Mouse (Mus musculus) layer of hippocampus, adult 2 months (tissue): Measurements from ENCODE around the gene Qk. TPM values are rescaled to one million over a fixed set of nuclear protein-coding genes. Genes with fewer than 3 reads are reported as not detected.
A peak's percentile ranks its signal among the peaks of the same experiment; 100 is the strongest.

Source experiments
- DNase-seq, 2 experiments: peaks; one replicate each; pipeline ENCODE4 v3.0.0; 2022; ENCODE audit warnings: low spot score in 2 of 2
- H3K27ac ChIP-seq: fragments of 200-600 bp; 2 replicates; pipeline ENCODE4 v1.8.1; 2022
- H3K4me3 ChIP-seq: fragments of 200-600 bp; 2 replicates; pipeline ENCODE4 v1.8.1; 2022; ENCODE audit warnings: mild to moderate bottlenecking
- CTCF ChIP-seq: fragments of 200-600 bp; conservative IDR thresholded peaks from 2 replicates; pipeline ENCODE4 v1.8.1; 2022; ENCODE audit warnings: antibody characterized with exemption, mild to moderate bottlenecking, moderate library complexity
- total RNA-seq, 2 experiments: library from RNA; stranded (reverse); gene quantifications; 2 replicates each; pipeline ENCODE4 v1.2.3; 2021

Gene Qk
- total RNA-seq, 2 experiments from 2014 or later: 364 to 385 TPM

DNA sequence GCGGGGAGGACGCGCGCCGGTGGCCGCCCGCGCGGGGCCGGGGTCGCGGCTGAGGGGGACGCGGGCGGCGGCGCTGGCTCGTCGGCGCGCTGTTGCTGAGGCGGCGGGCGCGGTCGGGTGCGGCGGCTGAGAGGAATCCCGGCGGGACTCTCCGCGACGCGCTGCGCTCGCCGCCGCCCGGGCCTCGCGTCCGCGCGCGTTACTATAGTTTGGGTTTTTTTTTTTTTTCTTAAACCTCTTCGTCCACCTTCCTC, 296 bp downstream of the Qk start:
- DNase-seq: no peak
- H3K4me3 ChIP-seq: peak overlapping the region; percentile 73
- H3K27ac ChIP-seq: peak overlapping the region; percentile 100
- no peak for TF ChIP-seq CTCF

DNA sequence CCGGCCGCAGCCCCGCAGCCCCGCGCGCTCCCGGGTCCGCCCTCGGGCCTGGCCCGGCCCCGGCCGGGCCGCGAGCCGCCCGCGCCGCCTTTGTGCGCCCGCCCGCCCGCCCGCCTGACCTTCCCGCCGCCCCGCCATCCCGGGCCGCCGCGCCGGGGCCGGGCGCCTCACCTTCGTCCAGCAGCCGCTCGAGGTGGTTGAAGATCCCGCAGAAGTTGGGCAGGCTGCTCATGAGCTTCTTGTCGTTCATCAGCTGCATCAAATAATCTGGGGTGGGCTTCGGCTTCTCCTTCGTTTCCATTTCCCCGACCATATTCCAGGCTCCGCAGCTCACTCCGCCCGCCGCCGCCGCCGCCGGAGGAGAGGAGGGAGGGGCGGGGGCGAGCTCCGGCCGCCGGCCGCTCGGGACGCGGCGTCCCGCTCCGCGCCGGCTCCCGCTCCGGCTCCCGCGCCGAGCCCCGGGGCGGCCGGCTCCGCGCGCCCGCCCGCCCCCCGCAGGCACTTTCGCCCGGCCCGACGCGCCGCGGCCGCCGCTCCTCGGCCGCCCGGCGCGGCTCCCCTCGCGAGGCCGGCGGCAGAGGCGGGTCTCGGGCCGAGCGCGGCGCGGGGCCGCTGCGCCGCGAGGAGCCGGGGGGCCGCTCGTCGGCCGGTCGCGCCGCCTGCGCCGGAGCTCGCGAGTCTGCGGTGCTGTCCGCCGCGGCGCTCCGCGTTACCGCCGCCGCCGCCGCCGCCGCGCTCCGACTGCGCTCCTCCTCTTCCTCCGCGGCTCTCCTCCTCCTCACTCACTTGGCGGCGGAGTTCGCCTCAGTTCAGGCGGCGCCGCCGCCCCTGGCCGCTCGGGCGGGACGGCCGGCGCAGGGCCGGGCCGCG, 858 bp downstream of the Qk start:
- Histone ChIP-seq H3K4me3 (peak overlapping the region; percentile 88), H3K27ac (peak overlapping the region; percentile 98)
- DNase-seq: peak; percentile 74 to 76
- TF ChIP-seq CTCF: no peak

DNA sequence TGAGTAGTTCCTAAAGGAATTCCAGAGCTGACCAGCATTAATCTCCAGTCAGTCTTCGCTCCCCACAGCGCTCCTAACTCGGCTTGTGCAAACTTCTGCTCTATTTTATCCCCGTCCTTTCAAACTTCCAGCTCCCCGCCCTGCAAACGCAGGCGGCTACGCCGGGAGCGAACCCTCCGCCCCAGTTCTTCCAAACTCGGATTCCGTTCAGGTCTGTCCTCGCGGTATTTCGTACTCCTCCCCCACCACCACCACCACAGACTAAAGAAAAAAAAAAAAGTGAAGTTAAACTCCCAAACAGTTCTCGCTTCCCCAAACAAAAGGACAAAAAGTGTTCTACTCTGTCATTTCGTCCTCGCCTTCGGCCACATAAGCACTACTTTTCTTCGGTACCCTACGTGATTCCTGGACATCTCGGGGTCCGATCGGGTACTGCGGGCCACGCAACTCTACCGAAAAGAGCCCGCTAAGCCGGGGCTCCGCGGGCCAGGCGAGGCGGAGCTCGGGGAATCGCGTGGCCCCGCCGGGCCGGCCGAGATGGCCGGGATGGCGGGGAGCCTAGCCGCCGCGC, 1.6 kb downstream of the Qk start:
- Histone ChIP-seq H3K27ac (peak overlapping the region; percentile 98), H3K4me3 (peak overlapping the region; percentile 88)
- no peak for DNase-seq
- TF ChIP-seq CTCF: no peak

DNA sequence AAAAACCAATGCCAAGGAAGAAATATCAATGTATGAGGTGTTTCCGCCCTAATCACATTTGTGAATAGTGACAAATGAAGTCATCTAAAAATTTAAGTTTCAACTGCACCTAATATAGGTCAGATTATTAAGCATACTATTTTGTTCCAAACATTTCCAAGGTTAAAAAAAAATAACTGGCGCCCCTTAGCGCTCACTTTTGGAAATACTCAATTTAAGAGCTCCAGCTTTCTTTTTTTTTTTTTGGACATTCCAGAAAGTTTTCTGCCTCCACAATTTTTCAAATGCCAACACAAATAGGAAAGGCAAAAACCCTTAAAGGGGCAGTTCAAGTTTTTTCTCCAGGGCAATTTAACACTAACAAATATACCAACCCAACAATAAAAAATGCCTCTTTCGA, 2.5 kb downstream of the Qk start:
- peak; percentile 84 for TF ChIP-seq CTCF
- peak overlapping the region; percentile 88 for H3K4me3 ChIP-seq
- peak overlapping the region; percentile 98 for H3K27ac ChIP-seq
- peak; percentile 63 to 73 for DNase-seq

DNA sequence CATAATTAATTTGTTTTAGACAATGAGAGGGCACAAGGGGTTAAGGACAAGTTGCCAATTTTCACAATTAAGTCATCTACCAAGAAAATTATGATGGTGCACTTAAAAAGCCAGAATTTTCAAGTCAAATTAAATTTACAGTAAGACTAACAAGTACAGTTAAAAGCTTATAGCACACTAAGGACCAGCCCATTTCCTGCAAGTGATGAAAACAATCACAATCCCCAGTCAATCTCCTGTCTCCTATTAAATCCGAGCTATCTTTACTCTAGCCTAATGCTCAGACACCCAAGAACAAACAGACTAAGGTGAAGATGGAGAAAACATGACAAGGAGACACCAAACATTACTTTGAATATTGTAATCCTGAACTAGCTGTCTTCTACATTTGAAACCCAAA, 3.2 kb downstream of the Qk start:
- H3K27ac ChIP-seq: peak overlapping the region; percentile 98
- no peak for DNase-seq
- no peak for TF ChIP-seq CTCF
- H3K4me3 ChIP-seq: peak overlapping the region; percentile 88

DNA sequence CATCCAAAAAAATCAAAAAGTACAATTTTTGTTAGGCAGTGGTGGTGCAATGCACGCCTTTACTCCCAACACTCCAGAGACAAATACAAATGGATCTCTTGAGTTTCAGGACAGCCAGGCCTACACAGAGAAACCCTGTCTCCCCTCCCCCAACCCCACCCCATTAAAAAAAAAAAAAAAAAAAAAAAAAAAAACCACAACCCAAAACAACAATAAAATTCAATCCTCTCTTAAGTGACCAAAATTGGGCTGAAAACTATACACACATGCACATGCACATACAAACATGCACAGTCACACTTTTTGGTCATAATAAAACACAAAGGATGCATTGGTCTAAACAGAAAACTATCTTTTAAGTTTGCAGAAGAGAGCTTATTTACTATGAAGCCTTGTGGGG, 9.6 kb downstream of the Qk start:
- no peak for DNase-seq
- Histone ChIP-seq H3K27ac (no peak overlapping the region), H3K4me3 (peak overlapping the region; percentile 88)
- TF ChIP-seq CTCF: no peak

DNA sequence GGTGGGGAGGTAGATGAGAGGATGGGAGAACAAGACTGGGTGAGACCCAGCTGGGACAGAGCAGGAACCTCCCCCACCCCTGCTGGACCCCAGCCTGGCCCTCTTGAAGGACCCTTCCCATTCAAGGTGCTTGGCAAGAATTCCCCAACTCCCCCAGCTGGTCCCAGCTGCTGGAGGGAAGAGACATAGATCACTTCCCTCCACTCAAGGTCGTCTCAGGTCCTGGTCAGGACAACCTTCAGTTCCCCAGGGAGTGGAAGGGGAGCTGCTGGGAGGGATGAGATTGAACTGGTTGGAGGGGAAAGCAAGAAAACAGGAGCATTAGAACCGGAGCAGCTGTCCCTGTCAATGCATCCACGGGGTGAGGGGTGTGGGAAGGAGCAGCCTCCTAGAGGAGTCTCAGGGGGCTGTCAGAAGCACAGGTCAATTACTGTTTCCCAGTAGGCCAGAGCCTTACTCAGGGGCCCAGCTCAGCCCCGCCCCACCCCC, 10.5 kb downstream of the Qk start:
- no peak for TF ChIP-seq CTCF
- H3K27ac ChIP-seq: peak overlapping the region; percentile 49

DNA sequence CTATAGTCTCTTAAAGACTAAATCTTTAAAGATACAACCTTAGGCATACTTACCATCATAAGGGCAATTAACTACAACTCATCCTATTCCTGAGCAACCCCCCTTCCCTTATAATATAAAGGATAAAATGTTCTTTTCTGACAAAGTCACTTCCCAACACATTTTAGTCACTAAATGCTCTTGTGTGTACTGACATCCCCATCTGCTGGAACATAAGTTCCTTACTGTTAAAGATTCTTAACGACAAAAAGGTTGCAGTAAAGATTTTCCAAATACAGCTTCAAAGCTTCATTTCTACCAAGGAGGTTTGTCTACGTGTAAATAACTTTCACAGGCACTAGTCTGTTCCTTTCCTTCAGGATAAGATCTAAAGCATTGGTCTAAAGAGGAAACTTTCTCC, 13.2 kb downstream of the Qk start:
- H3K27ac ChIP-seq: peak overlapping the region; percentile 1; the same call in 1 of the 2 replicates
- peak; percentile 63 for TF ChIP-seq CTCF
- peak overlapping the region; percentile 22; the same call in 1 of the 2 replicates for H3K4me3 ChIP-seq
- DNase-seq: no peak

More for the DNA sequence above, 10.5 kb downstream of the Qk start:
- DNase-seq: no peak
- peak overlapping the region; percentile 88 for H3K4me3 ChIP-seq

DNA sequence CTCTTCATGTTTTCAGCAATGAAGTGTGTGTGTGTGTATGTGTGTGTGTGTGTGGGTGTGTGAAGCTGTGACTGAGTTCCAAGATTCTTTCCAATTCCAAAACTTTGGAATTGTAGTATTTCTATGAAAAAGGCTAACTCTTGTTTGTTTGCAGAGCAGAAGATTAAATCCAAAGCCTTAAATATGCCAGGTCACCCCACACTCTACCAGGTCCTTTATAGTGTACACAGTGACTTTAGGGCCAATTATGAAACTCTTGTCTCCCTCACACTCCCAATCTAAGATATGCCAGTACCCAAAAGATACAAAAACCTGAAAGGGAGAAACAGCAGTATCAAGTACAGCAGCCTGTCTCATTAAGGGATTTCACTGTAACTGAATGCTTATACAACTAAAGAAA, 15.7 kb downstream of the Qk start:
- Histone ChIP-seq H3K4me3 (peak overlapping the region; percentile 7; the same call in 1 of the 2 replicates), H3K27ac (peak overlapping the region; percentile 43)
- DNase-seq: no peak
- no peak for TF ChIP-seq CTCF

DNA sequence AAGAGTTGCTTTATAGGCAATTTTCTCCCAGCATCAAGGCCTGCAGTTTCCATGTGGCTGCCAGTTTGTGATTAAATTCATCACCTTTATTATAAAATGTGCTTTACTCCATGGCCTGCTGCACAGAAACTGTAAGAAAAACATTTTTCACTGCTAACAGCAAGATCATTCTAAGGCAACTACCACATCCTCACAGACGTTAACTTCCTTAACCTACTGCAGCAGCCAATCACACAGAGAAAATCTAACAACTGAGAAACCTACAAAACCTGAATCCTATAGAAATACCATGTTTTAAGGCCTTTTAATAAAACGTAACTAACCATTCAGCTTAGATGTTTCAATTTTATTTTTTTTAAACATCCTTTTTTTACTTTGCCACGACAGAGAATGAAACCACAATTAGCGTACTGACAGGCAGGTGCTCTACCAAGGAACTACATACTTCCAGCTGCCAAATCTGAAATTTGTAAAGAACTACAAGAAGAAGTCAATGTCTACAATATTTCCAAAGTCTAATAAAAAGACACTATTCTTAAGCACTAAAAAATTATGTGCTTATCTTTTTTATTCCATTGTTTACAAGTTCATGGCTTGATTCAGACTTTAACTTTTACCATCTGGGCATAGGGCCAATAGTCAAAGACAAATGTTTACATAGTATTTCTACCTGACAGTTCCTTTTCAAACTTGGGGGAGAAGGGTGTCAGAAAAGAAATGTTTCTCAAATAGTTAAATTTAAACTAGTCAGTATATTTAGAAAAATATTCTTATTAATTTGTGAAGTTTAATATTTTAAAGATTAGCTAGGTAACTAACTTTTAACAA, 18.5 kb downstream of the Qk start:
- Histone ChIP-seq H3K27ac (peak overlapping the region; percentile 9; the same call in 1 of the 2 replicates), H3K4me3 (0 out of 2 replicates have a peak overlapping the region, but pooled peaks have one; percentile 3)
- TF ChIP-seq CTCF: no peak
- DNase-seq: no peak

DNA sequence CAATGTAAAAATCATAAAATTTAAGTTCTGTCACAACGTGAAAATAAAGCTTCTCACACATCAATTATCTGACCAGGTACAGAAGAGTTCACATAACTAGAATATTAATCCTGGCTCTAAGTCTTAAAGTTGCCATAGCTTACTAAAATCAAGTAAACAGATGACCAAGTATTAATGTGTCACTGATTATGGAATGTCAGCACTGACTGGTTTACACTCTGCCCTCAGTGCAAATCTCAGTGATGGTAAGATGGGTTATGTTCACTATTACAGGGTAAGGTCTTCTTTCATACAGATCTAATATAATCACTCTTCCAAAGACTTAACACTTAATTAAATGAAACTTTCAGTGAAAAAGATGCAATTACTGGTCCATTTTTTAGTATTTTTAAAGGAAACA, 20.3 kb downstream of the Qk start:
- DNase-seq: no peak
- no peak overlapping the region for H3K4me3 ChIP-seq
- no peak for TF ChIP-seq CTCF
- H3K27ac ChIP-seq: no peak overlapping the region

DNA sequence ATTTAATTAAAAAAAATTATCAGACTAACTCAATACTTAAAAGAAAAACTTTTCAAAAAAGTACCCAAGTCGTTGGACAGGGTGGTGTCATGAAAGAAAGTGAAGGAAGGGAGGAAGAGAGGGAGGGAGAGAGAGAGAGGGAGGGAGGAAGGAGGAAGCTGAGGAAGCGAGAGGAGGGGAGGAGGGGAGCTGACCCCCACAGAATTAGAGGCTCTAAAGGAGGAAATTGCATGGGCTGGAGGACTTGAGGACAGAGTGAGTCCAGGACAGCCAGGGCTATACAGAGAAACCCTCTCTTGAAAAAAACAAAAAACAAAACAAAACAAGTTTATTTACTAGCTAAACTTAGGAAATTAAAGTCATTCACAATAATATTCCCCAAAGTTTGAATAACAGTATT, 27.1 kb downstream of the Qk start:
- no peak for DNase-seq
- no peak for TF ChIP-seq CTCF
- Histone ChIP-seq H3K4me3 (no peak overlapping the region), H3K27ac (no peak overlapping the region)

DNA sequence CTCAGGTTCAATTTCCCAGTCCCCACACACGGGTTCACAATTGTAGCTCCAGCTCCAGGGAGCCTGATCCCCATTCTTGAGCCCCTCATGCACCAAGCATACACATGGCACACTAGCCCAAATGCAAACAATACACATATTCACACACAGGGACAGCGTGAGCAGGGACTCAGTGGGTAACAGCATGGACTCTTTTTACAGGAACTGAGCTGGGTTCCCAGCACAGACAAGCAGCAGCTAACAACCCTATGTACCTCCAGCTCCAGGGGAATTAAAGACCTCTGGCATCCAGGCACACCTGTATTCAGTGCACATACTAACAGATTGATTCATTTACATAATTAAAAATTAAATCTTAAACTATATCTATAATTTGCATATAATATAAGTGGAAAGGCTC, 34.9 kb downstream of the Qk start:
- no peak for TF ChIP-seq CTCF
- H3K4me3 ChIP-seq: no peak overlapping the region; the same call in 1 of the 2 replicates
- no peak for DNase-seq
- no peak overlapping the region for H3K27ac ChIP-seq
